Mouse (Mus musculus) heart, embryonic 13.5 days (tissue): ENCODE results near the gene Trim68. TPM values are rescaled to one million over a fixed set of nuclear protein-coding genes. Genes with fewer than 3 reads are reported as not detected.

Experiments
- ATAC-seq: fragments of 200-750 bp; cut with Nextera tagmentation; 2 replicates; pipeline ENCODE4 v1.8.0; 2017; ENCODE audit warnings: moderate TSS enrichment; ENCODE audit not compliant: insufficient number of reproducible peaks, low FRiP score, low TSS enrichment; ENCODE audit errors: extremely low read depth
- H3K27ac ChIP-seq: fragments of 300-500 bp; sonication (generic); replicated peaks from 2 replicates; pipeline ENCODE4 v1.5.1; 2015; ENCODE audit warnings: moderate library complexity, mild to moderate bottlenecking, inconsistent platforms
- H3K27me3 ChIP-seq: fragments of 300-500 bp; sonication (generic); replicated peaks from 2 replicates; pipeline ENCODE4 v1.6.1; 2015; ENCODE audit warnings: mild to moderate bottlenecking, inconsistent platforms
- H3K36me3 ChIP-seq: fragments of 300-500 bp; sonication (generic); 2 replicates; pipeline ENCODE4 v1.6.1; 2015; ENCODE audit warnings: mild to moderate bottlenecking, inconsistent platforms
- H3K4me1 ChIP-seq: fragments of 300-500 bp; sonication (generic); 2 replicates; pipeline ENCODE4 v1.6.1; 2015; ENCODE audit warnings: inconsistent platforms
- H3K4me2 ChIP-seq: fragments of 300-500 bp; sonication (generic); 2 replicates; pipeline ENCODE4 v1.6.1; 2015; ENCODE audit warnings: inconsistent platforms, mild to moderate bottlenecking, moderate library complexity
- H3K4me3 ChIP-seq: fragments of 300-500 bp; sonication (generic); 2 replicates; pipeline ENCODE4 v1.5.1; 2015; ENCODE audit warnings: moderate library complexity, mild to moderate bottlenecking, inconsistent platforms
- H3K9ac ChIP-seq: fragments of 300-500 bp; sonication (generic); 2 replicates; pipeline ENCODE4 v1.6.1; 2015; ENCODE audit warnings: inconsistent platforms, mild to moderate bottlenecking, moderate library complexity
- H3K9me3 ChIP-seq: fragments of 300-500 bp; sonication (generic); 2 replicates; pipeline ENCODE4 v1.6.1; 2016; ENCODE audit warnings: inconsistent platforms
- WGBS: fragments of 180-500 bp; shearing (Covaris S2); methylation state at CpG from one replicate; pipeline ENCODE4 v1.1.7; 2015; ENCODE audit warnings: mixed read lengths; 5-methylcytosine and 5-hydroxymethylcytosine counted together
- polyA plus RNA-seq: library from polyadenylated mRNA; unstranded; fragments of >200 nt; fragmentation: Nextera tagmentation; extraction: Ambion mirVana; gene quantifications from 2 replicates; pipeline ENCODE4 v1.2.1, GENCODE M21; 2015

The Trim68 gene
- polyA plus RNA-seq = 11.3 and 12.1 TPM in 2 replicates

GRCm38 (mm10) chr7:102686944-102687501 is at the start of gene Trim68:
Trim68 (minus strand) TSS chr7:102687327.
- Histone ChIP-seq H3K27ac (peak within 1 kb of the TSS; percentile 85), H3K4me3 (peak within 1 kb of the TSS; percentile 70), H3K27me3 (no peaks in the 10 kb centered on the region), H3K4me1 (peaks cover 4% of the 10 kb centered on the region; the same call in 1 of the 2 replicates), H3K36me3 (peaks cover 16% of the 10 kb centered on the region), H3K9me3 (no peaks in the 10 kb centered on the region), H3K4me2 (peak within 1 kb of the TSS; percentile 75), H3K9ac (peak within 1 kb of the TSS; percentile 87)
- peak; percentile 96 for ATAC-seq
- WGBS = under 1% methylated on average over 39 of the region's 40 CpGs

- WGBS = 37% methylated on average over 1 of the region's 1 CpGs
- Histone ChIP-seq H3K27ac (no peak overlapping the region), H3K27me3 (no peaks in the 10 kb centered on the region), H3K36me3 (no peaks in the 10 kb centered on the region), H3K4me1 (no peaks in the 10 kb centered on the region), H3K9ac (no peak overlapping the region), H3K4me3 (no peak overlapping the region), H3K4me2 (no peak overlapping the region), H3K9me3 (no peaks in the 10 kb centered on the region)
- no peak for ATAC-seq
Measured at GRCm38 (mm10) chr7:102733793-102734192, 46.7 kb upstream of the Trim68 start.

GRCm38 (mm10) chr7:102727391-102727790 is 40.3 kb upstream of the Trim68 start, which contains the start of gene Olfr559:
Olfr559 (minus strand) TSS chr7:102727491.
- no peak for ATAC-seq
- no peaks in the 10 kb centered on the region for H3K9me3 ChIP-seq
- no peaks in the 10 kb centered on the region for H3K27me3 ChIP-seq
- no peaks in the 10 kb centered on the region for H3K4me1 ChIP-seq
- H3K4me2 ChIP-seq = no peak within 1 kb of the TSS
- H3K4me3 ChIP-seq = no peak within 1 kb of the TSS
- H3K27ac ChIP-seq = no peak within 1 kb of the TSS
- no peaks in the 10 kb centered on the region for H3K36me3 ChIP-seq
- H3K9ac ChIP-seq = no peak within 1 kb of the TSS

- no peak within 1 kb of the TSS for H3K27ac ChIP-seq
- H3K4me3 ChIP-seq = no peak within 1 kb of the TSS
- H3K4me1 ChIP-seq = no peaks in the 10 kb centered on the region
- WGBS = 41% methylated on average over 1 of the region's 1 CpGs
- no peaks in the 10 kb centered on the region for H3K9me3 ChIP-seq
- no peaks in the 10 kb centered on the region for H3K36me3 ChIP-seq
- no peak for ATAC-seq
- H3K4me2 ChIP-seq = no peak within 1 kb of the TSS
- H3K27me3 ChIP-seq = no peaks in the 10 kb centered on the region
- H3K9ac ChIP-seq = no peak within 1 kb of the TSS
Measured at GRCm38 (mm10) chr7:102718970-102719369, 31.8 kb upstream of the Trim68 start, which contains the start of gene Olfr33. Olfr33 (minus strand) TSS chr7:102719070.

GRCm38 (mm10) chr7:102701915-102702314 is 14.8 kb upstream of the Trim68 start, which contains the start of gene Olfr558:
Olfr558 (plus strand) TSS chr7:102702215.
- Histone ChIP-seq H3K36me3 (no peaks in the 10 kb centered on the region), H3K9me3 (no peaks in the 10 kb centered on the region), H3K27me3 (no peaks in the 10 kb centered on the region), H3K9ac (no peak within 1 kb of the TSS), H3K27ac (no peak within 1 kb of the TSS), H3K4me3 (no peak within 1 kb of the TSS), H3K4me1 (no peaks in the 10 kb centered on the region), H3K4me2 (no peak within 1 kb of the TSS)
- ATAC-seq = no peak

GRCm38 (mm10) chr7:102698461-102698860 is 11.3 kb upstream of the Trim68 start:
- Histone ChIP-seq H3K27ac (no peak overlapping the region), H3K9ac (no peak overlapping the region), H3K36me3 (no peaks in the 10 kb centered on the region), H3K9me3 (no peaks in the 10 kb centered on the region), H3K27me3 (no peaks in the 10 kb centered on the region), H3K4me1 (no peaks in the 10 kb centered on the region), H3K4me3 (no peak overlapping the region), H3K4me2 (no peak overlapping the region)
- ATAC-seq = no peak
- 86% methylated on average over 7 of the region's 7 CpGs for WGBS

- no peak for ATAC-seq
- H3K27me3 ChIP-seq = no peaks in the 10 kb centered on the region
- H3K4me2 ChIP-seq = no peak within 1 kb of the TSS
- no peaks in the 10 kb centered on the region for H3K36me3 ChIP-seq
- no peaks in the 10 kb centered on the region for H3K9me3 ChIP-seq
- H3K27ac ChIP-seq = no peak within 1 kb of the TSS
- H3K9ac ChIP-seq = no peak within 1 kb of the TSS
- H3K4me3 ChIP-seq = no peak within 1 kb of the TSS
- WGBS = 60% methylated on average over 5 of the region's 5 CpGs
- no peaks in the 10 kb centered on the region for H3K4me1 ChIP-seq
Measured at GRCm38 (mm10) chr7:102695358-102696125, 8.4 kb upstream of the Trim68 start, which contains the start of gene Olfr557. Olfr557 (plus strand) TSS chr7:102695910.

GRCm38 (mm10) chr7:102681916-102682315 is 5.2 kb downstream of the Trim68 start:
- H3K4me3 ChIP-seq = no peak overlapping the region
- H3K9me3 ChIP-seq = no peaks in the 10 kb centered on the region
- no peaks in the 10 kb centered on the region for H3K27me3 ChIP-seq
- no peak for ATAC-seq
- H3K27ac ChIP-seq = no peak overlapping the region
- H3K4me1 ChIP-seq = peaks cover 8% of the 10 kb centered on the region
- no peak overlapping the region for H3K4me2 ChIP-seq
- no peak overlapping the region for H3K9ac ChIP-seq
- H3K36me3 ChIP-seq = peaks cover 43% of the 10 kb centered on the region
- 48% methylated on average over 1 of the region's 1 CpGs for WGBS

- 80% methylated on average over 2 of the region's 2 CpGs for WGBS
- Histone ChIP-seq H3K4me3 (no peak overlapping the region), H3K9ac (no peak overlapping the region), H3K4me2 (no peak overlapping the region), H3K4me1 (peaks cover 8% of the 10 kb centered on the region), H3K9me3 (no peaks in the 10 kb centered on the region), H3K36me3 (peaks cover 23% of the 10 kb centered on the region), H3K27ac (no peak overlapping the region), H3K27me3 (no peaks in the 10 kb centered on the region)
- ATAC-seq = no peak
Measured at GRCm38 (mm10) chr7:102676225-102676624, 10.9 kb downstream of the Trim68 start.

- Histone ChIP-seq H3K4me2 (no peak overlapping the region), H3K27ac (no peak overlapping the region), H3K4me3 (no peak overlapping the region), H3K9ac (no peak overlapping the region), H3K9me3 (no peaks in the 10 kb centered on the region), H3K36me3 (no peaks in the 10 kb centered on the region), H3K4me1 (no peaks in the 10 kb centered on the region), H3K27me3 (no peaks in the 10 kb centered on the region)
- ATAC-seq = no peak
- WGBS = 34% methylated on average over 2 of the region's 2 CpGs
Measured at GRCm38 (mm10) chr7:102665378-102665777, 21.7 kb downstream of the Trim68 start.

- no peak for ATAC-seq
Measured at GRCm38 (mm10) chr7:102664599-102664998, 22.5 kb downstream of the Trim68 start, which contains the start of gene Olfr556. Olfr556 (plus strand) TSS chr7:102664899.

More at GRCm38 (mm10) chr7:102664599-102664998, 22.5 kb downstream of the Trim68 start, which contains the start of gene Olfr556:
- Histone ChIP-seq H3K36me3 (no peaks in the 10 kb centered on the region), H3K27me3 (no peaks in the 10 kb centered on the region), H3K27ac (no peak within 1 kb of the TSS), H3K4me1 (no peaks in the 10 kb centered on the region), H3K4me3 (no peak within 1 kb of the TSS), H3K4me2 (no peak within 1 kb of the TSS), H3K9ac (no peak within 1 kb of the TSS), H3K9me3 (no peaks in the 10 kb centered on the region)
- 60% methylated on average over 3 of the region's 3 CpGs for WGBS
